Mouse (Mus musculus): Measurements from ENCODE around the gene Epas1. TPM values are rescaled to one million over a fixed set of nuclear protein-coding genes. Genes with fewer than 3 reads are reported as not detected.

Epas1 gene
- polyA plus RNA-seq, 1 experiment from 2014 or later, result 2.8 TPM

- Histone ChIP-seq H3K4me3 (replicated peaks) (no peak overlapping the region), H3K27me3 (no peaks in the 10 kb centered on the region), H3K4me1 (no peaks in the 10 kb centered on the region), H3K4me2 (no peak overlapping the region), H3K36me3 (replicated peaks) (no peaks in the 10 kb centered on the region), H3K27ac (no peak overlapping the region), H3K9me3 (no peaks in the 10 kb centered on the region), H3K9ac (no peak overlapping the region)
- WGBS, result 79% methylated on average over 13 of the region's 13 CpGs
- ATAC-seq (ENCODE audit: low FRiP score), result no peak
These were observed 99.1 kb downstream of the Epas1 start for GRCm38 (mm10) chr17:86852591-86853031.

- Histone ChIP-seq H3K4me1 (peaks cover 5% of the 10 kb centered on the region; the same call in 1 of the 2 replicates), H3K4me2 (no peak overlapping the region), H3K27me3 (0 out of 2 replicates have a peak, but pooled peaks cover 11% of the 10 kb centered on the region), H3K9ac (no peak overlapping the region), H3K36me3 (replicated peaks) (no peaks in the 10 kb centered on the region), H3K4me3 (replicated peaks) (no peak overlapping the region), H3K9me3 (no peaks in the 10 kb centered on the region), H3K27ac (no peak overlapping the region)
- WGBS, result 49% methylated on average over 8 of the region's 8 CpGs
- no peak for ATAC-seq (ENCODE audit: low FRiP score)
These were observed 117.1 kb downstream of the Epas1 start for GRCm38 (mm10) chr17:86870586-86870985.

- Histone ChIP-seq H3K27me3 (peaks cover 15% of the 10 kb centered on the region; the same call in 1 of the 2 replicates), H3K27ac (no peak overlapping the region), H3K4me2 (no peak overlapping the region), H3K4me3 (replicated peaks) (no peak overlapping the region), H3K9ac (no peak overlapping the region), H3K4me1 (peaks cover 5% of the 10 kb centered on the region; the same call in 1 of the 2 replicates), H3K9me3 (no peaks in the 10 kb centered on the region), H3K36me3 (replicated peaks) (no peaks in the 10 kb centered on the region)
- ATAC-seq (ENCODE audit: low FRiP score), result no peak
- WGBS, result 83% methylated on average over 6 of the region's 6 CpGs
These were observed 119.1 kb downstream of the Epas1 start for GRCm38 (mm10) chr17:86872643-86873042.

- no peak overlapping the region for H3K4me2 ChIP-seq
- no peak for ATAC-seq (ENCODE audit: low FRiP score)
- WGBS, result 90% methylated on average over 9 of the region's 9 CpGs
- H3K36me3 ChIP-seq (replicated peaks), result no peaks in the 10 kb centered on the region
- H3K27ac ChIP-seq, result no peak overlapping the region
- H3K4me1 ChIP-seq, result peaks cover 10% of the 10 kb centered on the region; the same call in 1 of the 2 replicates
- no peak overlapping the region for H3K4me3 ChIP-seq (replicated peaks)
- no peak overlapping the region for H3K9ac ChIP-seq
- H3K9me3 ChIP-seq, result no peaks in the 10 kb centered on the region
- H3K27me3 ChIP-seq, result peaks cover 15% of the 10 kb centered on the region; the same call in 1 of the 2 replicates
These were observed 123.4 kb downstream of the Epas1 start for GRCm38 (mm10) chr17:86876940-86877339.

GRCm38 (mm10) chr17:86877747-86878146, 124.2 kb downstream of the Epas1 start:
- no peak overlapping the region for H3K4me2 ChIP-seq
- WGBS, result 79% methylated on average over 2 of the region's 2 CpGs
- H3K9ac ChIP-seq, result no peak overlapping the region
- ATAC-seq (ENCODE audit: low FRiP score), result no peak
- no peaks in the 10 kb centered on the region for H3K36me3 ChIP-seq (replicated peaks)
- H3K27ac ChIP-seq, result no peak overlapping the region
- peaks cover 15% of the 10 kb centered on the region; the same call in 1 of the 2 replicates for H3K27me3 ChIP-seq
- H3K4me3 ChIP-seq (replicated peaks), result no peak overlapping the region
- H3K4me1 ChIP-seq, result peaks cover 10% of the 10 kb centered on the region; the same call in 1 of the 2 replicates
- H3K9me3 ChIP-seq, result no peaks in the 10 kb centered on the region

- 44% methylated on average over 10 of the region's 10 CpGs for WGBS
These were observed 126.6 kb downstream of the Epas1 start for GRCm38 (mm10) chr17:86880056-86880455.

GRCm38 (mm10) chr17:86880461-86881044, 127.1 kb downstream of the Epas1 start:
- Histone ChIP-seq H3K9me3 (no peaks in the 10 kb centered on the region), H3K4me3 (replicated peaks) (no peak overlapping the region), H3K36me3 (replicated peaks) (no peaks in the 10 kb centered on the region), H3K4me1 (peaks cover 10% of the 10 kb centered on the region; the same call in 1 of the 2 replicates), H3K9ac (no peak overlapping the region), H3K4me2 (no peak overlapping the region), H3K27ac (no peak overlapping the region), H3K27me3 (peaks cover 5% of the 10 kb centered on the region; the same call in 1 of the 2 replicates)
- no peak for ATAC-seq (ENCODE audit: low FRiP score)
- 88% methylated on average over 4 of the region's 4 CpGs for WGBS

More at GRCm38 (mm10) chr17:86880056-86880455, 126.6 kb downstream of the Epas1 start:
- H3K36me3 ChIP-seq (replicated peaks), result no peaks in the 10 kb centered on the region
- H3K4me3 ChIP-seq (replicated peaks), result no peak overlapping the region
- peaks cover 10% of the 10 kb centered on the region; the same call in 1 of the 2 replicates for H3K27me3 ChIP-seq
- no peak for ATAC-seq (ENCODE audit: low FRiP score)
- H3K9ac ChIP-seq, result no peak overlapping the region
- no peak overlapping the region for H3K27ac ChIP-seq
- H3K4me1 ChIP-seq, result peaks cover 10% of the 10 kb centered on the region; the same call in 1 of the 2 replicates
- no peak overlapping the region for H3K4me2 ChIP-seq
- H3K9me3 ChIP-seq, result no peaks in the 10 kb centered on the region

Other genes with a start within 250 kb of the Epas1 start
- gene Gm10309, start 248.5 kb upstream of the Epas1 start, polyA plus RNA-seq (2016; fragmentation: Nextera tagmentation; extraction: Ambion mirVana), result 0.28 and 0.40 TPM in 2 replicates
- not detected in 2 replicates for gene Tmem247, start 163.6 kb downstream of the Epas1 start, polyA plus RNA-seq (2016; fragmentation: Nextera tagmentation; extraction: Ambion mirVana)
- not detected in 2 replicates for gene Atp6v1e2, start 194.2 kb downstream of the Epas1 start, polyA plus RNA-seq (2016; fragmentation: Nextera tagmentation; extraction: Ambion mirVana)
- 8.8 and 10.8 TPM in 2 replicates for gene Rhoq, start 209.4 kb downstream of the Epas1 start, polyA plus RNA-seq (2016; fragmentation: Nextera tagmentation; extraction: Ambion mirVana)